Mouse (Mus musculus): ENCODE measurements around the gene Vdr. TPM values are rescaled to one million over a fixed set of nuclear protein-coding genes. Genes with fewer than 3 reads are reported as not detected.
A peak's percentile ranks its signal among the peaks of the same experiment; 100 is the strongest.

Gene Vdr
- polyA plus RNA-seq, 1 experiment from 2014 or later = 1.7 TPM

DNA sequence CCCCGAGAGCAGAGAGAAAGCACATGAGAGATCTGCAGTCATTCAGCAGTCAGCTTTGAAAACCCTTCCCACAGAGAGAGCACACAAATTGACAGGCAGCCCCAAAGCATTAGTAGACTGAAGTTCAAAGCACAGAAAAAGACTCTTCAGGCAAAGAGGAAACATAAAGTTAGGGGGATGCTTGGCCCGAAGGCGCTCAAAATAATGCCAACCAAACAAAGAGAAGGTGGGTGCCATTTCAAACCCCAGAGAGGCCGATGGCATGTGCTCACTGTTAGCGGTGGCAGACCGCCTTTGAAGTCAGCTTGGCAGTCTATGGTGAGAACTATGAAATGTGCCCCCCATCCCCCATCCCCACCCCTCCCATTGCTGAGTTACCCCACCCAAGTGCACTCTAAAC is 68.4 kb downstream of the Vdr start:
- H3K27me3 ChIP-seq (replicated peaks) = no peaks in the 10 kb centered on the region
- 83% methylated on average over 6 of the region's 6 CpGs for WGBS
- H3K4me1 ChIP-seq = peaks cover 31% of the 10 kb centered on the region
- no peak overlapping the region for H3K9ac ChIP-seq
- no peaks in the 10 kb centered on the region for H3K36me3 ChIP-seq
- H3K4me3 ChIP-seq (replicated peaks) = no peak overlapping the region
- no peak overlapping the region for H3K27ac ChIP-seq
- H3K9me3 ChIP-seq = no peaks in the 10 kb centered on the region
- no peak for ATAC-seq (ENCODE audit: insufficient read depth, low FRiP score, low read depth)
- no peak overlapping the region for H3K4me2 ChIP-seq

DNA sequence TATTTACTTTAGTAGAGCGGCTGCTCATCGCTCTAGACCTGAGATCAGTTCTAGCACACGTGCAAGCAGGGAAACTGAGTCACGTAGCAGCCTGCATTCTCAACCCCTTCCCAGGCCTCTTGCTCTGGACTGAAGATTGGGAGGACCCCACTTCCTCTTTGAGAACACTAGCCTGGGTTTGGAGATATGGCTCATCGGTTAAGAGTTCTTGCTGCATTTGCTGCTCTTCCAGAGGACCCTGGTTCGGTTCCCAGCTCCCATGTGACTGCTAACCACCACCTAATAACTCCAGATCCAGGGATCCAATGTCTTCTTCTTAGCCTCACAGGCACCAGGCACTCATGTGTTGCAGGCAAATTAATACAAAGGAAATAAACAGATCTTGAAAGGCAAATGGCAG is 69.0 kb downstream of the Vdr start:
- H3K36me3 ChIP-seq = no peaks in the 10 kb centered on the region
- ATAC-seq (ENCODE audit: insufficient read depth, low FRiP score, low read depth) = no peak
- no peaks in the 10 kb centered on the region for H3K9me3 ChIP-seq
- no peak overlapping the region for H3K4me2 ChIP-seq
- H3K27me3 ChIP-seq (replicated peaks) = no peaks in the 10 kb centered on the region
- no peak overlapping the region for H3K27ac ChIP-seq
- 94% methylated on average over 6 of the region's 6 CpGs for WGBS
- H3K4me3 ChIP-seq (replicated peaks) = no peak overlapping the region
- H3K4me1 ChIP-seq = peaks cover 36% of the 10 kb centered on the region
- no peak overlapping the region for H3K9ac ChIP-seq

GRCm38 (mm10) chr15:97840781-97841180 is 69.6 kb downstream of the Vdr start:
- no peaks in the 10 kb centered on the region for H3K9me3 ChIP-seq
- no peak overlapping the region for H3K4me3 ChIP-seq (replicated peaks)
- ATAC-seq (ENCODE audit: insufficient read depth, low FRiP score, low read depth) = no peak
- H3K36me3 ChIP-seq = no peaks in the 10 kb centered on the region
- H3K4me1 ChIP-seq = peaks cover 36% of the 10 kb centered on the region
- no peak overlapping the region for H3K9ac ChIP-seq
- no peaks in the 10 kb centered on the region for H3K27me3 ChIP-seq (replicated peaks)
- whole genome bisulfite sequencing = 91% methylated on average over 1 of the region's 1 CpGs
- peak overlapping the region; percentile 78; the same call in 1 of the 2 replicates for H3K27ac ChIP-seq
- H3K4me2 ChIP-seq = no peak overlapping the region

- H3K27me3 ChIP-seq (replicated peaks) = no peaks in the 10 kb centered on the region
- no peaks in the 10 kb centered on the region for H3K9me3 ChIP-seq
- no peak overlapping the region for H3K4me3 ChIP-seq (replicated peaks)
- no peak overlapping the region for H3K9ac ChIP-seq
- WGBS = 29% methylated on average over 3 of the region's 3 CpGs
- H3K36me3 ChIP-seq = no peaks in the 10 kb centered on the region
- H3K4me2 ChIP-seq = 0 out of 2 replicates have a peak overlapping the region, but pooled peaks have one; percentile 5
- H3K27ac ChIP-seq = peak overlapping the region; percentile 78
- H3K4me1 ChIP-seq = peaks cover 36% of the 10 kb centered on the region
- peak; percentile 83 for ATAC-seq (ENCODE audit: insufficient read depth, low FRiP score, low read depth)
Measured at GRCm38 (mm10) chr15:97839991-97840455, 70.4 kb downstream of the Vdr start.

GRCm38 (mm10) chr15:97839473-97839872 is 71.0 kb downstream of the Vdr start:
- Histone ChIP-seq H3K4me1 (peaks cover 36% of the 10 kb centered on the region), H3K9ac (no peak overlapping the region), H3K36me3 (no peaks in the 10 kb centered on the region), H3K4me3 (replicated peaks) (no peak overlapping the region), H3K27me3 (replicated peaks) (no peaks in the 10 kb centered on the region), H3K4me2 (no peak overlapping the region), H3K9me3 (no peaks in the 10 kb centered on the region), H3K27ac (peak overlapping the region; percentile 78)
- ATAC-seq (ENCODE audit: insufficient read depth, low FRiP score, low read depth) = no peak
- 75% methylated on average over 4 of the region's 4 CpGs for WGBS

DNA sequence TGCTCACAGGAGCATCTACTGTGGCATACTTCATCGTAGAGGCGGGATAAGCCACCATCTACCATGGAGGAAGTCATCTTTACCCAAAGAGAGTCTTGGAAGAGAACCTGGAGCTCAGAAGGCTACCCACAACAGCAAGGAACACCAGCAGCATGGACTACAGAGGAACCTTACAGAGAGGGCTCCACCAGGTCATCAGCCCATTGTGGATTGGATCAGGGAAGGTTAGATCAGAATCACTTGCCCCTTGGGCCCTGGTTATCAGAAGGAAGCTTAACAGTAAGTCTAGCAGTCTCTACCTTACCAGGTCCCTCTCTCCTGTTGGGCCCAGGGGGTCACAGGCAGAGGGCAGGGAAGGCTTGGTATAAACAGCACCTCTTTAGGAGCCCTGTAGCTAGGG is 71.4 kb downstream of the Vdr start:
- 92% methylated on average over 2 of the region's 2 CpGs for WGBS

DNA sequence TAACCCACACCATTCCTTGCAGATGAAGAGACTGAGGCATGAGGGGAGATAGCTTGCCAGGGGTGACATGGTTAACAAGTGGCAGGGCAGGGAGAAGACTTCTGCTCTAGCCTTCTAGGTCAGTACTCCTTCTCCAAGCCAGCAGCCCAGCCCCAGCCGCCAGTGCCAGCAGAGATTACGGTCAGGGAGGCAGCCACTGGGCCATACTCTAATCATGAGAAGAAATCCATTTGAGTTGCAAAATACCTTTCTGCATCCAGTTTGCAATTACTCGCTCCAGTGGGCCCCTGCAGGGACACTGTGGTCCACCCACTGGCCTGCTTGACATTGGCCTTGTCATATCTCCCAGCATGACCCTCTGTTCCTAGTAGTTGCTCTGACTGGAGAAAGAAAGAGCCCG is 72.0 kb downstream of the Vdr start:
- Histone ChIP-seq H3K27me3 (replicated peaks) (no peaks in the 10 kb centered on the region), H3K4me3 (replicated peaks) (no peak overlapping the region), H3K27ac (no peak overlapping the region), H3K4me2 (no peak overlapping the region), H3K9me3 (no peaks in the 10 kb centered on the region), H3K36me3 (no peaks in the 10 kb centered on the region), H3K4me1 (peaks cover 36% of the 10 kb centered on the region), H3K9ac (no peak overlapping the region)
- 82% methylated on average over 4 of the region's 4 CpGs for WGBS
- ATAC-seq (ENCODE audit: insufficient read depth, low FRiP score, low read depth) = no peak

More for the DNA sequence above, 71.4 kb downstream of the Vdr start:
- no peak for ATAC-seq (ENCODE audit: insufficient read depth, low FRiP score, low read depth)
- Histone ChIP-seq H3K36me3 (no peaks in the 10 kb centered on the region), H3K9ac (no peak overlapping the region), H3K27me3 (replicated peaks) (no peaks in the 10 kb centered on the region), H3K4me3 (replicated peaks) (no peak overlapping the region), H3K27ac (0 out of 2 replicates have a peak overlapping the region, but pooled peaks have one; percentile 78), H3K9me3 (no peaks in the 10 kb centered on the region), H3K4me2 (no peak overlapping the region), H3K4me1 (peaks cover 36% of the 10 kb centered on the region)

- 9% methylated on average over 8 of the region's 8 CpGs for WGBS
- Histone ChIP-seq H3K9ac (no peak overlapping the region), H3K27me3 (replicated peaks) (no peaks in the 10 kb centered on the region), H3K36me3 (no peaks in the 10 kb centered on the region), H3K4me2 (0 out of 2 replicates have a peak overlapping the region, but pooled peaks have one; percentile 9), H3K4me3 (replicated peaks) (no peak overlapping the region), H3K27ac (peak overlapping the region; percentile 6), H3K4me1 (peaks cover 39% of the 10 kb centered on the region), H3K9me3 (no peaks in the 10 kb centered on the region)
- ATAC-seq (ENCODE audit: insufficient read depth, low FRiP score, low read depth) = 0 out of 2 replicates have a peak, but pooled peaks have one; percentile 11
Measured at GRCm38 (mm10) chr15:97837491-97838061, 72.9 kb downstream of the Vdr start.

- Histone ChIP-seq H3K27me3 (replicated peaks) (no peaks in the 10 kb centered on the region), H3K9me3 (no peaks in the 10 kb centered on the region), H3K4me3 (replicated peaks) (no peak overlapping the region), H3K36me3 (no peaks in the 10 kb centered on the region), H3K4me1 (peaks cover 45% of the 10 kb centered on the region), H3K9ac (no peak overlapping the region), H3K4me2 (no peak overlapping the region), H3K27ac (no peak overlapping the region)
- 53% methylated on average over 8 of the region's 8 CpGs for WGBS
- no peak for ATAC-seq (ENCODE audit: insufficient read depth, low FRiP score, low read depth)
Measured at GRCm38 (mm10) chr15:97836894-97837247, 73.6 kb downstream of the Vdr start.

DNA sequence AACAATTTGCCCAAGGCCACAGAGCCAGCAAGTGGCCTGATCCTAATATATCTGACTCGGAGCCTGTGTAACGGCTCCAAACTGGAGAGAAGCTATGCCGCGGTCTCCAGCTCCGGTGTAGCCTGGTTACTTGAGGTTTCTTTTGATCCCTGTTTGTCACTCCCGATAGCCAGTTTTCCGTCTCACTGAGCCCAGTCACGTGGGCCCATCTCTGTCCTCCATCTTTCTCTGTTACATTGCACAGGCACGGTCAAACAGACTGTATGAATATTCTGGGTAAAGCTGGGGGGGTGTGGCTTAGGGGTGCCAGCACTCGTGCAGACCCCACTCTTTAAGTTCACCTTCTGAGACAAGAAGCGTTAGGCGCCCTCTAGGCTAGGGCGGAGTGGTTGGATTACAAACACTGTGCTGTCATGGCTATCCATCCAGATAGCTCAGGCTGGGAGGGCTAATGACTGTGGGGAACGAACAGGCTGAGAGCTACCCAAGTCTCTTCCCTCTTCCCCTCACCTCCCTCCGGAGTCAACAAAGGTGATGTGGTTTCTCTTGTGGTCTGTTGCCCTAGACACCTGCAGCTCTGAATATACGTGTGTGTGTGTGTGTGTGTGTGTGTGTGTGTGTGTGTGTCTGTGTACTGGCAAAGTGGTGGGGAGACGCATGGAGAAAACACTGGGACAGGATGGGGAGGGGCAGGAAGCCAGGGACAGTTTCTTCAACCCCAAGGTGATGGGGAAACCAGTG is 74.1 kb downstream of the Vdr start:
- H3K4me1 ChIP-seq = peaks cover 45% of the 10 kb centered on the region
- H3K27me3 ChIP-seq (replicated peaks) = no peaks in the 10 kb centered on the region
- no peak overlapping the region for H3K4me3 ChIP-seq (replicated peaks)
- no peak overlapping the region for H3K4me2 ChIP-seq
- no peak overlapping the region for H3K9ac ChIP-seq
- 54% methylated on average over 17 of the region's 17 CpGs for WGBS
- H3K9me3 ChIP-seq = no peaks in the 10 kb centered on the region
- no peaks in the 10 kb centered on the region for H3K36me3 ChIP-seq
- no peak for ATAC-seq (ENCODE audit: insufficient read depth, low FRiP score, low read depth)
- H3K27ac ChIP-seq = no peak overlapping the region

- Histone ChIP-seq H3K4me2 (no peak overlapping the region), H3K9me3 (no peaks in the 10 kb centered on the region), H3K27me3 (replicated peaks) (no peaks in the 10 kb centered on the region), H3K9ac (no peak overlapping the region), H3K4me1 (peaks cover 47% of the 10 kb centered on the region), H3K36me3 (no peaks in the 10 kb centered on the region), H3K27ac (peak overlapping the region; percentile 95; the same call in 1 of the 2 replicates), H3K4me3 (replicated peaks) (no peak overlapping the region)
- ATAC-seq (ENCODE audit: insufficient read depth, low FRiP score, low read depth) = no peak
- 67% methylated on average over 9 of the region's 9 CpGs for WGBS
Measured at GRCm38 (mm10) chr15:97832764-97833479, 77.5 kb downstream of the Vdr start.

Data from stomach, embryonic 15.5 days (tissue).